Mouse (Mus musculus): ENCODE results near the gene Rhd.
"Not testable (repeated sequence)": the region's sequence is repeated elsewhere in the genome, so short reads cannot be mapped to it uniquely, and the experiment has no call there.

Gene Rhd

DNA sequence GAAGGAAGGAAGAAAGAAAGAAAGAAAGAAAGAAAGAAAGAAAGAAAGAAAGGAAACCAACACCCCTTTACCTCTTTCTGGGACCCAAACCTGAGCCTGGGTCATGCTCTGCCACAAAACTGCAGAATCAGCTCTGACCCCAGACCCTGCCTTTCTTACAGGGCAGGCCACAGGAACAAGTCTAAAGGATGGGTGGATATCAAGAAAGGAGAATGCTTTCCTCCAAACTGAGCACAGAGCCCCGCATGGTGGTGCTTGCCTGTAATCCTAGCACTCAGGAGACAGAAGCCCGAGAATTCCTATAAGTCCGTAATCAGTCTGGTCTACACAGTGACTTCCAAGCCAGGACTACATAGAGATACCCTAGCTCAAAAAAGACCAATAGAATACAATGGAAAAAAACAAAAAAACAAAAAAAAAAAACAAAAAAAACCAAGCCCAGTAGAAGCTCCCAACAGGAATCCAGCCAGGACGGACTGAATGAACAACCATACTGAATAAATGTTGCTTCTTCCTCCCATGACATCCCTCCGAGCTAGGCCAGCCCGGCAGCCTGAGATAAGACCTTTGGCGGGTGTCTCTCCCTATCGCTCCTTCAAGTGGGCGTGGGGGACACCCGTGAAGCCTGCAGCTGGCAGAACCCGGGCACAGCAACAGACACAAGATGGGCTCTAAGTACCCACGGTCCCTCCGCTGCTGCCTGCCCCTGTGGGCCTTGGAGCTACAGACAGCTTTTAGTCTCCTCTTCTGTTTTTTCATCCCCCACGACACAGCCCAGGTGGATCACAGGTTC is at the start of gene Rhd:
Gene Rhd (plus strand): TSS at position 600 of the 793 bp plus-strand sequence.
- DNase-seq, result no peak

DNA sequence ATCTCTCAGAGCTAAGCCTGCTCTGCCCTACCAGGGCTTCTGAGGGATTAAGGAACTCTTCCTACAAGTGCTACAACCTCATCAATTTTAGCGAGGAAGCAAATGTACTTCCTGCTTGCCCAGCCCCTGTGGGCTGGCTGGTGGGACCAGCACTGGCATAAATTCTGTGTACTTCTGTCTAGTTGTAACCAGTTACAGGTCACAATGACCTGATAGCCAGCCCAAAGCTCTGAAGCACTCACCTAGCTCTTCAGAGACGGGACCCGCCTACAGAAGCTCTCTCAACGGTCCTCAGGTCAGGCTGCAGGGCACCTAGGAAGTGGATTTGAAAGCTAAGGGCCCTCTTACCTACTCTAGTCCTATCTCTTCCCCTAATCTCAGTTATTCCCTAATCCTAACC is 46.6 kb upstream of the Rhd start:
- no peak for DNase-seq

DNA sequence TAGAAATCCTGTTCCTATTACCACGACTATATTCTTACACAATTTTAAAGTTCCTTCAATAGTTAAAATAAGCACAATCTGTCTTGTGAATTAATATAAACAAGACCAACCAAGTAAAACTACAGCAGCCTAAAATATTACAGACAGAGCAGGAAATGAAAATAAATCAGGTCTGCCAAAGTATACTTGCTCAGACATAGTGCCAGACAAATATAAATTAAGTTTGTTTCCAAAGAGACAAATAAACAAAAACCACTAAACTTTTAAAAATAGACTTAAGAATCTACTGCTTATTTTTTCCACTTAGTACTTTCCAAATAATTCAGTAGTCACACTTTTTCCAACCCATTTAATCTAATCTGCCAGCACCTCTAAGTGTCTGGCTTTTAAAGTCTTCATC is 43.3 kb upstream of the Rhd start:
- no peak for DNase-seq

DNA sequence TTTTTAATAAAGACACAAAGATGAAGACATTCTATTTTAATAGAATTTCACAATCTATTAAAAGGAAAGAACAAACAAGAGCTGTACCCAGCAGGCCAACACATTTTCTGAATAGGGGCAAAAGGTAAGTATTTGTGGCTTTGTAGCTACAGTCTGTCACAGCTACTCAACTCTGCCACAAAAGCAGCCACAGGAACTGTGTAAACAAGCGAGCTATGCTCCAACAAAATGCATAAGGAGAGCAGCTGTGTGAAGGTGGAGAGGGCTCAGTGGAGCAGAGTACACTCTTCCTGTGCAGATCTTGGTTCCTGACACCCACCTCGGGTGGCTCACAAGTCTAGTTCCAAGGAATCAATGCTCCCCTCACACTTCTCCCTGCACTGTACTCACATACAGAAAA is 40.8 kb upstream of the Rhd start:
- DNase-seq, result no peak

DNA sequence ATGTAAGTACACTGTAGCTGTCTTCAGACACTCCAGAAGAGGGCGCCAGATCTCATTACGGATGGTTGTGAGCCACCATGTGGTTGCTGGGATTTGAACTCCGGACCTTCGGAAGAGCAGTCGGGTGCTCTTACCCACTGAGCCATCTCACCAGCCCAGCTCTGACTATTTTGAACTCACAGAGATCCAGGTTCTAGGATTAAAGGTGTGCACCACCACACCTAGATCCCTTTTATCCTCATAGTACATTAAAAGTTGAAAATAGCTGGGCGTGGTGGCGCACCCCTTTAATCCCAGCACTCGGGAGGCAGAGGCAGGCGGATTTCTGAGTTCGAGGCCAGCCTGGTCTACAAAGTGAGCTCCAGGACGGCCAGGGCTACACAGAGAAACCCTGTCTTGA is 38.5 kb upstream of the Rhd start:
- DNase-seq, result not testable (repeated sequence)

DNA sequence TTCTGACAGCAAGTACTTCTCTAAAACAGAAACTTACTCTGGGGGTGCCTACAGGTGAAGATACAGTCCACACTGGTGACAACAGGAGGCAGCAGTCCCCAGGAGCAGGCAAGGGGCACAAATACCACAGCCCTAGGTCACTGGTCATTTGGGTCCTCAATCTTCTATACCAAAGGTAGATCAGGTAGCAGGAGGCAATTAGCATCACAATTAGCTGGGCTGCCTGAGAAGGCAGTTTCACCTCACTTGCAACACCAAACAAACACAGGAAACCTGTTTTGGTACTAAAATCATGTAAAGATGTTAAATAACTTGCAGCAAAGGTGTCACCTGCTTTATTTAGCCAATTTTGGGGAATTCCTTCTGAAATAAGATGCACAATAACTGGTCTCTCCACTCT is 38.0 kb upstream of the Rhd start:
- DNase-seq, result no peak

DNA sequence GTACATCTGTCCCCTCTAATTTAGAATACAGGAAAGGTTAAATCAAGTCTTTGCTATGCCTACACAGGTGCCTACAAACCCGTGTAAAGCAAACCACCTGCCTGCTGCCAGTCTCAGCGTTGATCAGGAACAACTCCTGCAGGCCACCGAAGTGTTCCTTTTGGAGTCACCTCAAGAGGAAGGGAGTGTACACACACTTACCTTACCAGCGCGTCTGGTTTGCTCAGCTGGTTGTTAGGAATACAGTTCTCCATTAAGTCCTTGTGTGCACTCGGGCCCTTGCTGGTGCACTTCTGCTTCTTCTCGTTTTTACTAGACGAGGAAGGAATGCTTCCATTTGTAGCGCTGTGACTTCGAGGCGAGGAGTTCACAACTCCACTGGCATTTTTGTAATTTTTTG is 36.5 kb upstream of the Rhd start:
- no peak for DNase-seq

DNA sequence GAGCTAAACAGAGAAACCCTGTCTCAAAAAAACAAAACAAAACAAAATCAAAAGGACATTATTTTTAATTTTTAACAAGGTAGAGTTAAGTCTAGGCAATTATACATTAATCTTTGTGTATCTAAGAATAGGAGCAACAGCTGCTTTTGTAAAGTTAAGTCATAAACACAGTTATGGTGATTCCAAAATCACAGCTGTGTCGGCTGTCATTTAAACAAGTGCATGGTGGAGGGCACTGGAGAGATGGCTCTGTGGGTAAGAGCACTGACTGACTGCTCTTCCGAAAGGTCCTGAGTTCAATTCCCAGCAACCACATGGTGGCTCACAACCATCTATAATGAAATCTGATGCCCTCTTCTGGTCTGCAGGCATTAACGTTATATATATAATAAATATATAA is 32.4 kb upstream of the Rhd start:
- DNase-seq, result no peak

DNA sequence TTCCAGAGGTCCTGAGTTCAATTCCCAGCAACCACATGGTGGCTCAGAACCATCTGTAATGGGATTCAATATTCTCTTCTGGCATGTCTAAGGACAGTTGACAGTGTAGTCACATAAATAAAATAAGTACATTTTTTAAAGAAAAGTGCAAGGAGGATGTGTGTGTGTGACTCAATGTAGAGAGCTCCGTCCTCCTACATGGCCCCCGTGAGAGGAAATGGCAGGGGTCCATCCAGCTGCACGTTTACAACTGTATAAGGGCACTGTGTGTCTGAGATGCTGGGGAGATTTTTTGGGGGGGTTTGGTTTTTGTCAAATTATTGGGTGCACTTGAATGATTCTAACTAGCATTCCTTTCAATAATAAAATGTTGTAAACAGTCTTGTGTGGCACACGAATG is 28.9 kb upstream of the Rhd start:
- DNase-seq, result no peak

DNA sequence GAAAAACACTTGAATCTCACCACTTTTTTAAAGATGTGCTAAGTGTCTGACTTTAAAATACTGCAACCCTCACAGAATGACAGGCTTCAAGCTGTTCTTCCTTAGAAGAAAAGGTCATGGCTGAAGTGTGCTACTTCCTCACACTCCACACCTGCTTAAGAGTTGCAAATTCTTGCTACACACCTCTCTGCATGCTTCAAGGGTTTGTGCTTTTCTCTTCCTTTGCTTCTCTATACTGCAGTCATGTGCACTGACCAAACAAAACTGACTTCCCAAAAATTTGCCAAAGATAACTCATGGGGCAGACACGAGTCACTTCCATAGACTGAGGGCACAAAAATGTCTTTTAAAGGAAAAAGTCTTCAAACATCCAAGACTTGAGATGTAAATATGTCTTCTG is 26.1 kb upstream of the Rhd start:
- DNase-seq, result no peak

DNA sequence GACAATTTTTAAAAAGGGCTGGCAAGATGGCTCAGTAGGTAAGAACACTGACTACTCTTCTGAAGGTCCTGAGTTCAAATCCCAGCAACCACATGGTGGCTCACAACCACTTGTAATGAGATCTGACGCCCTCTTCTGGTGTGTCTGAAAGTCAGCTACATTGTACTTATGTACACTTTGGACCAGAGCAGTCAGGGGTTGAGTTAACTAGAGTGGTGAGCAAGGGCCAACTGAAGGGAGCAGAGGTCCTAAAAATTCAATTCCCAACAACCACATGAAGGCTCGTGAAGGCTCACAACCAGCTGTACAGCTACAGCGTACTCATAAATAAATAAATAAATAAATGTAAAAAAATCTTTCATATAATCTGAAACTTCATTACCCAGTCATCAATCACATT is 25.6 kb upstream of the Rhd start:
- DNase-seq, result not testable (repeated sequence)

DNA sequence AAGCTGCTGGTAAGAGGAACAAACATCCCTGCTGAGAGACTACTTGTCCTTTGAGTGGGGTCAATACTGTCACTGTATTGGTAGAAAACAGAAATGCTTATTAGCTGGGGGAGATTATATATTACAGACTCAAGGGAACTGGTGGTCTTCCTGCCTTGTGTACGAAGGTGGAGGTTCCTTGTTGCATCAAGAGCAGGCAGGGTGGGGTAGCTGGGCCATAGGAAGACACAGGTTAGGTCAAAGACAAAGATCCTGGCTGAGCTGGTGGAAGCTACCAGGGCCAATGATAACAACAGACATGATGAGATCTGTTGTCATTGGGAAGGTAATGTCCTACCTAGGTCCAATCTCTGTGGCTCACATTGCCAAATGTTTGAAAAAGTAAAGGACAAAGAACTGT is 24.1 kb upstream of the Rhd start:
- no peak for DNase-seq

DNA sequence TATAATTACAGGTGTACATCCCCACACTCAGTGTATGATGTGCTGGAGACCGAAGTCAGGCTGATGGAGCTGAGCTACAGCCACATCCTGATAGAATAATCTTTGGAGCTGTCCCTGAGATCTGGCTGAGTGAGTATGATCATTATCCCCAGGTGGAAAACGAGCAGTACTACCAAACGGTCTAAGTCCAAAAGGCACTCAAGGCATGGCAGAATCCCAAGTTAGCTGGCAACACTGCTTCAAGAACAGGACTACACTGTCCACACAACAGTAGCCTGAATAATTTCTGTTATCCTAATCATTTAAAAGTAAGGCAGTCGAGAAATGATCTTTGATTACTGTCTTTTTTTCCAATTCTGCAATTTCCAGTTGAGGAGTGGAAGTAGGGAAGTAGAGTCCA is 20.8 kb upstream of the Rhd start:
- peak; percentile 82 to 87 for DNase-seq

DNA sequence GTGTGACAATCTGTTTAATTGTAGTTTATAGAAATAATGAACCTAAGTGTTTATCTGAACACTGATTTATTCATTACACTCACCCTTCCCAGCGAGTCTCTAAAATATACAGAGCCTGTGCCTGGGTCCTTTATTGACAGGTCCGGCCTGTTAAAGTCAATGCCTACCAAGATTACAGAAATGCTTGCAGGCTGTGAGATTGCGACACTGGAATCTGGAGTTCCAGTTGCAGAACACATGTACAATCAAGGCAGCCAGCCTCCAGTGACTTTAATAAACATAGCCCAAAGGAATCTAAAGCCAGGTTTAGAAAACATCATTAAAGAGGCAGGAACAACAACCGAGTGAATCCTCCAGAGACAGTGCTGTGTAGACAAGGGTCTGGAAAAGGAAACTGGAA is 16.7 kb upstream of the Rhd start:
- no peak for DNase-seq

DNA sequence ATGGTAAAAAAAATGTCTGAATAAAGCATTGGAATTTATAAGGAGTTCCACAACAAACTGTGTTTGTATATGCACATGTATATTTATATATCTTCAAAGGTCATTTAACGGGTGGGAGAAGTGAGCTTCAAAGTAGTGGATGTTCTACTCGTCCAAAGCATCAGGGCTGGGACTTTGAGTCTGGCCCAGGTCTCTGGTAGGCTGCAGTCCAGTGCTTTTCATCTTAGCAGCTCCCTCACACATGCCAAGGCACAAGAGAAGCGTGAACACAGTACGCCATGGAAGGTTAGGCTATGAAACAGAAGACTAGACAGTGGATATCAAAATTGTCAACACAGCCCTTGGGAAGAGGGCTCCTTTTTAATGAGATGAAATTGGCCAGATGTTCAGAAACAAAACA is 13.8 kb upstream of the Rhd start:
- peak in 1 of 2 experiments; percentile 23 for DNase-seq

DNA sequence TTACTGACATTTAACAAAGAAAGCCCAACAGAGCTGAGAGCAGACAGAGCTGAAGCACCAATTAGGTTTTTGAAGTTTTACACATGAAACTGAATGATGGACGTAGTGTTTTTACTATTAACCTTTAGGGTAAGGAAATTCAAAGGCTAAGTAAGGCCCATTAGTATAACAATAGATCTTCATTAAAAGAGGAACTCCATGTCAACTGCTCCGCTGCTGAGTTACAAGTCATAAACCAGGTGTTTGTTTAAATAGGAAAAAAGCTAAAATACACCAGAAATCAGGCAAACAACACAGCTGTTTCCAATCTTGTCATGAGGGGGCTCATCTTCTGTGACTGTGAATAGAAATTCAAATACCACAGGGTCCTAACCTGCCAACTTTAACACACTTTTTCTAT is 13.1 kb upstream of the Rhd start:
- no peak for DNase-seq

DNA sequence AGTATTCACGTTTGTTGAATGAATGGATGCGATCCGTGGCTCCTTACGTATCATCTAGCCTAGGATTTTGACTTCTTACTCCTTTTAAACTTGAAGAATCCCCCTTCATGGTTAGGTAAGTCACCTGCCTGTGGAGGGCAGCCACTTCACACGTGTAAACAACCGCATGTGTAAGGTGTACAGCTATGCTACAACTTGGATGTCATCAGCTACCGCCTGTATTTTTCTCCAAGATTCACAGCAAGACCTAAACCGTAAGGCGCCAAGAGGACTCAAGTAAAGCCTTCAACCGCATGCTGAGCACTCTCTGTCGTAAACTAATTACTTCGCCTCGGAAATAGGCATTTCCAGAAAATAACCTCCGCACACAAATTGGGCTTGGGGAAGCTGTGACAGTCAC is 12.5 kb upstream of the Rhd start:
- no peak for DNase-seq

DNA sequence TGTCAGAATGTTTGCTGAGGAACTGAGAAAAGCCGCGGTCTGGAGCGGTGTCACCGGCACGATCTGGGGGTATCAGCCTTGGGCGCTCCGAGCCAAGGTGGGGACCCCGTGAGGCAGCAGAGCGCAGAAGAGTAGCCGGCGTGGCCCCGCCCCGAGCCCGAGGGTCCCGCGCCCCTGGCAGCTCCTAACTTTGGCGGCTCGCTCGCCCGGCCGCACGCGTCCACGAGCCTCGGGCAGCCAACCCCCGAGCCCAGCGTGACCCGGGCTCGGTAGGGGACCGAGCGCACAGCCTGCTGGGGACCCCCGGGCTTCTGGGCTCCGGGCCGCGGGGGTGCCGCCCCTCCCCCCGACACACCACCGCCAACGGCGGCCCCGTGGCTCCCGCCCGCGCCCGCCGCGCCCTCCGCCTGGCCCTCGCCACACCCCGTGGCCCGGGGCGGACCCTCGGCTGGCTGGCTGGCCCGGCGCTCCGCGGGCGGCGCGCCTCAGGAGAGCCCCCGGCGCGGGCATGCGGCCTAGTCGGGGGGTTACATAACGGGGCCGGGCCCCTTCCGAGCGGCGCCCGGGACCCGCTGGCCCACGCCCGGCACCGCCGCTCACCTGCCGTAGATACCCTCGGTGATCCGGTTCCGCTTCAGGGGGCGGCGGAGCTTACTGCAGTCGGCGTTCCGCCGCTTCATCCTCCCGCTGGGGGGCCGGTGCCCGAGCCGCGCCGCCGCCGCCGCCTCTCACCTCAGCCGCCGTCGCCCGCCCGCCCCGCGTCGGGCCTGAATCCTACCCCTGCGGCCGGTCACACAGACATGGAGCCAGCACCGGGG is 11.7 kb upstream of the Rhd start:
- DNase-seq, result peak; percentile 31 to 70

DNA sequence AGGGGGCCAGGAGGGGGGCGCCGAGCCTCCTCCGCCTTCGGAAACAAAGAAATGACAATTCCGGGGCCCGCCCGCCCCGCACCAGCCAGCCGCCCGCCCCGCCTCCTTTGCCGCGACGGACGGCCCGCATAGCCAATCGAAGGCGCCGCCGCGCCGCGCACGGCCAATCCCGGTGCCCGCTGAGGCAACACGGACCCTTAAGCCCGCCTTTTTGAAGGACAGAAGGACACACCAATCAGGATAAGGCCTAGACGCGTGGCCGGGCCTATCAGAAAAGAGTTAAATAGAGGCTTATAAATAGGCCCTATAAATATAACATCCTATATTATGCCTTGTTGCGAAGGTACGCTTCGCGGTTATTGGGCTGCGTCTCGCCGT is 11.1 kb upstream of the Rhd start, which contains the start of gene Maco1:
Gene Maco1 (minus strand): TSS at position 87 of the 378 bp plus-strand sequence.
- DNase-seq, result peak; percentile 99

DNA sequence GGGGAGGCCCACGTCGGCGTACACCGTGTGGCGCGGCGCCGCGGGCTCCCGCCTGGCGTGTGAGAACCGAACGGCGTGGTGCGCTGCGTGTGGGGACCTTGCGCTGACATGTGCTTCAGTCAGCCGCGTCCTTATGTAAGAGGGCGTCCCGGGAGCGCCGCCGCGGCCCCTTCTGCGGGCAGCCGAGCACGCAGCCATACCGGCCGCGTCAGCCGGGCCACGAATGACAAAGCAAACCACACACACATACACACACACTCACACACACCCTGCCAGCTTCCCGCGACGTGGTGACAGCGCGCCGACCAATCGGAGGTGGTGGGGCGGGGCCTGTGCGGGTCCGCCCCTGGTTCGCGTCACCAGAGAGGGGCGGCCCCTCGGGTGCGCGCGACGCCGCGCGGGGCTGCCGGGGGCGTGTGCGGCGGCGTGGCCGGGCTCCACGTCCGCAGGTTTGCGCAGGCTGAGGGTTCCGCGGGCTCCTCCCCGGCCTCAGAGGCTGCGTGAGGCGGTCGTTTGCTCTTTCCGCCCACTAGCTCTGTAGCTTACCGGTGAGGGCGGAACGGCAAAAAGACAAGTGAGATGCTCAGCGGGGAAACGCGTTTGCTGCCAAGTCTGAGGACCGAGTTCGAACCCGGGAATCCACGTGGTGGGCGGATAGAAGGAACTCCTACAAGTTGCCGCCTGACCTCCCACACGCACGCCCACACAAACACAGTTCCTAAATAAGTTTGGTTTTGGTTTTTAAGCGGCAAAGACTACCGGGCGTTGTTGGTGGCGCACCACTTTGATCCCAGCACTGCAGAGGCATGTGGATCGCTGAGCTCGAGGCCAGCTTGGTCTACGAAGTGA is 10.5 kb upstream of the Rhd start:
- peak; percentile 92 to 97 for DNase-seq

DNA sequence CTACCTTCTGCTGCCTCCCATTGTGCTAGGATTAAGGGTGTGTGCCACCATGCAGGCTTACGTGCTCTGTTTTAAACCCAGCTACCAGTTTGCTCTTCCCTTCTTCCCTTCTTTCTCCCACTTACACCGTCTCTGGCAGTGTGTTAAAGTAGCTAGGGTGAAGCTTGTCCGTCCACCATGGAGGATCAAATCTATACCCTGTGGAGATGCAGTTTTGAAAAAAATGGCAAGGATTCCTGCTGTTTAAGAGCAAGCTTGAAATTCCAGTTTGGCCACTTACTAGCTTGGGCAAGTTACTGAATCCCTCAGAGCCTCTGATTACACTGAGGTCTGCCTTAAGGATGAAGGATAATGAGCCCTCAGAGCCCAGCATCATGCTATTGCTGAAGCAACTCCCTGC is 9.0 kb upstream of the Rhd start:
- DNase-seq, result no peak

DNA sequence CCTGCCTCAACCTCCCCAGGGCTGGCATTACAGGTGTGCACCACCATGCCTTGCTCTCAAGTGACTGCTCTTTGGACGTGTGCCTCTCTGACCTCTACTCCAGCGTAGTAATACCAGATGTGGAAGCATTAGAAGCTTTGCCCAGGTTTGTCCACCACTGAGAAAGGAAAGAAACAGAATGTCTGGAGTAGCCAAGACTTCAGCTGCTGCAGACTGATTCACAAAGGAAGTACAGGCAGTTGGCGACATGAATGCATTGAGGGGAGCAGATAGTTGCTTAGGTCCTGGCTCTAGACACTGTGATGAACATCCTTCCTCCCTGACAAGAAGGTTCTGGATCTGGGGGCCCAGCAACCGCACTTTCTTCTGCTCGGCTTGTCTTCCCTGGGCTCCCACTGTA is 8.3 kb upstream of the Rhd start:
- DNase-seq, result no peak

DNA sequence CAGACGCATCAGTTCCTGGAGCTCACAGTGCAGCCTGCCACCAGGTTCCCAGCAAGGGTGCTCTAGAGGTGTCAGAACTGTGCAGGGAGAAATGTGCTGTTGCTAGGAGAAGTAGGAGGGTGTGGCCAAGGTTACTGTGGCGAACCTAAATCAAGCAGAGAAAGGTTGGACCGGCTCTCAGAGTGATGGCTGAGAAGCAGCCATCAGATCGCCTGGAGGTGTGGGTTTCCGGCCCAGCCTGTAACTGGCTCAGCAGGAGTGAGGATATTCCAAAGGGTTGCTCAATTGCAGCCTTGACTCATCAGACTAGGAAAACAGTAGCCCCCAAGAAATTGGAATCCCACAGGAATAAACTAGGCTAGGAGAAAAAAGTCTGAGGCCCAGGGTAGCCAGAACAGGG is 7.8 kb upstream of the Rhd start:
- DNase-seq, result peak; percentile 22 to 26

Data from kidney, postnatal 36 days (tissue).